Mouse (Mus musculus): ENCODE measurements around the gene Smim27. TPM values are rescaled to one million over a fixed set of nuclear protein-coding genes. Genes with fewer than 3 reads are reported as not detected.
"Not testable (repeated sequence)": the region's sequence is repeated elsewhere in the genome, so short reads cannot be mapped to it uniquely, and the experiment has no call there.

Gene Smim27
- polyA plus RNA-seq, 1 experiment from 2014 or later = 28.8 TPM

DNA sequence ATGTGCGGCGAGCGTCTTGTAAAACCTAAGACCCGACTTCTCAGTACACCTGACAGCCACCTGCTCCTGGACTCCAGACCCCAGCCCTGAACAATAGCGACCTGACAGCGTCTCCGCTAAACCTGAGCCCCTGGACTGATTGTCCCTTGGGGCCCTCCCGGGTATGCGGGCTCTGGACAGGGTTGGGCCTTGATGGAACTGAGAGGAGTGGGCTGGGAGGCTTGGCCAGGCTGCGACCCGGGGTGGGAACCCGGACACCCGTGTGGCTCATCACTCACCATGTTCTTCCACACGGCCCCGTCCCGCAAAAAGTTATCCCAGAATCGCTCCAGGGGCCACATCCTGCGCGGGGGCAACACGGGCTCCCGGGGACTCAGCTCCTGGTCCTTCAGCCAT, 9.5 kb downstream of the Smim27 start:
- H3K27ac ChIP-seq (ENCODE audit: low read depth, low read length) = no peak overlapping the region
- peak overlapping the region; percentile 95 for H3K4me2 ChIP-seq (ENCODE audit: low read depth, low read length, severe bottlenecking)
- WGBS = under 1% methylated on average over 21 of the region's 21 CpGs
- H3K9me3 ChIP-seq (ENCODE audit: control insufficient read depth, low read length) = no peaks in the 10 kb centered on the region
- H3K4me3 ChIP-seq (ENCODE audit: low read depth, low read length) = peak overlapping the region; percentile 94
- H3K27me3 ChIP-seq (ENCODE audit: control insufficient read depth, insufficient read depth, low read length) = no peaks in the 10 kb centered on the region
- peaks cover 6% of the 10 kb centered on the region; the same call in 1 of the 2 replicates for H3K4me1 ChIP-seq (replicated peaks; ENCODE audit: control insufficient read depth, insufficient read depth, low read length)
- peak; percentile 76 for ATAC-seq (replicated peaks; ENCODE audit: low FRiP score)
- DNase-seq (ENCODE audit: low spot score) = no peak
- peak overlapping the region; percentile 83 for H3K9ac ChIP-seq (ENCODE audit: low read length)
- H3K36me3 ChIP-seq (ENCODE audit: control insufficient read depth, insufficient read depth, low read length) = no peaks in the 10 kb centered on the region; the same call in 1 of the 2 replicates

DNA sequence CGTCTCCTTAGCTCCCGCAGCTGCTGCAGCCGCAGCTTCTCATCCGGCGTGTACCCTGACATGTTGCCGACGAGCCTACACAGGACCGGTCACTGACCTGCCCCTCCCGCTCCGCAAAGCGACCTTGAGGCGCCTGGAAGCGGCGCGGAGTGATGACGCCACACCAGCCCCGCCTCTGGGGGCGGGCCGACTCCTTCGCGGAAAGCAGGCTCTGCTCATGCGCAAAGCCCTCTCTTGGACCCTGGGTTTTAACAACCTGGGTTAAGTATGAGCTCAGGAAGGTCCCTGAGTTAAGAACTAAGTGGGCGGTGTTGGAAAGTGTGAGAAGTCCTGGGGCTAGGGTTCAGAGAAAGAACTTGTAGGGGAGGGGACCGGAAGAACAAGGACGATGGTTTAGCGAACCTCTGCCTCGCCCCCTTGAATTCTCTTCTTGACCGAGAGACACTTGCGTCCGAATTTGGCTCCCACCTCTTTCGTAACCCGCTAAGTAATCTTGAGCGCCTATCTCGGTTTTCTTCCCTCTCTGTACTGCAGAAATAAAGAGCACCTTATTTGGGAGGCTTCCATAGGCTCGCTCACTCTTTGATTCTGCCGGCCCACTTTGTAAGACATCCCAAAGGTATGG, 10.0 kb downstream of the Smim27 start, which contains the start of gene Ndufb6:
TSS of gene Ndufb6 (minus strand) at position 146 of the 625 bp plus-strand sequence.
- ATAC-seq (replicated peaks; ENCODE audit: low FRiP score) (peak; percentile 98), DNase-seq (ENCODE audit: low spot score) (peak; percentile 98)
- H3K36me3 ChIP-seq (ENCODE audit: control insufficient read depth, insufficient read depth, low read length) = no peaks in the 10 kb centered on the region; the same call in 1 of the 2 replicates
- H3K27ac ChIP-seq (ENCODE audit: low read depth, low read length) = no peak within 1 kb of the TSS; the same call in 1 of the 2 replicates
- peak within 1 kb of the TSS; percentile 83 for H3K9ac ChIP-seq (ENCODE audit: low read length)
- under 1% methylated on average over 36 of the region's 36 CpGs for WGBS
- H3K4me1 ChIP-seq (replicated peaks; ENCODE audit: control insufficient read depth, insufficient read depth, low read length) = peaks cover 6% of the 10 kb centered on the region; the same call in 1 of the 2 replicates
- H3K4me2 ChIP-seq (ENCODE audit: low read depth, low read length, severe bottlenecking) = peak within 1 kb of the TSS; percentile 95
- no peaks in the 10 kb centered on the region for H3K27me3 ChIP-seq (ENCODE audit: control insufficient read depth, insufficient read depth, low read length)
- H3K4me3 ChIP-seq (ENCODE audit: low read depth, low read length) = peak within 1 kb of the TSS; percentile 94
- no peaks in the 10 kb centered on the region for H3K9me3 ChIP-seq (ENCODE audit: control insufficient read depth, low read length)

DNA sequence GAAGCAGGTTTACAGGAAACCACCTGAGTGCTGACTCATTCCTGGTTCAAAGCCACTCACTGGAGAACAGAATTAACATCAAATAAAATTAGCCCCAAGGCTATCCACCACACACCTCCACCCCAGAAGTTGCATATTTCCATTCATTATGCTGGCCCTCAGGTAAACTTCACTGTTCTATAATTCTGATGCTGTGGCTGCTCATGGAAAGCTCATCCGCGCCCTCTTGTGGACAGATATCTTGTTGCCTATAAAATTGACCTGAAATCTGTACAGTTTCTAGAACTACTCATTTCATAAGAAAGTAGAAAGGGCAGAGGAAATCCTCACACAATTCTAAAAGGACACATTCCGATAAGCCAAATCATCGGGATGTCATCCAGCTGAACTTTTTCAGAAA, 16.2 kb downstream of the Smim27 start:
- H3K36me3 ChIP-seq (ENCODE audit: control insufficient read depth, insufficient read depth, low read length) = no peaks in the 10 kb centered on the region
- H3K4me1 ChIP-seq (replicated peaks; ENCODE audit: control insufficient read depth, insufficient read depth, low read length) = no peaks in the 10 kb centered on the region
- no peaks in the 10 kb centered on the region for H3K9me3 ChIP-seq (ENCODE audit: control insufficient read depth, low read length)
- DNase-seq (ENCODE audit: low spot score) (peak; percentile 71), ATAC-seq (replicated peaks; ENCODE audit: low FRiP score) (peak; percentile 51; the same call in 1 of the 2 replicates)
- H3K27me3 ChIP-seq (ENCODE audit: control insufficient read depth, insufficient read depth, low read length) = no peaks in the 10 kb centered on the region
- WGBS = 17% methylated on average over 4 of the region's 4 CpGs
- H3K27ac ChIP-seq (ENCODE audit: low read depth, low read length) = no peak overlapping the region
- H3K4me3 ChIP-seq (ENCODE audit: low read depth, low read length) = no peak overlapping the region
- H3K9ac ChIP-seq (ENCODE audit: low read length) = no peak overlapping the region
- H3K4me2 ChIP-seq (ENCODE audit: low read depth, low read length, severe bottlenecking) = no peak overlapping the region

DNA sequence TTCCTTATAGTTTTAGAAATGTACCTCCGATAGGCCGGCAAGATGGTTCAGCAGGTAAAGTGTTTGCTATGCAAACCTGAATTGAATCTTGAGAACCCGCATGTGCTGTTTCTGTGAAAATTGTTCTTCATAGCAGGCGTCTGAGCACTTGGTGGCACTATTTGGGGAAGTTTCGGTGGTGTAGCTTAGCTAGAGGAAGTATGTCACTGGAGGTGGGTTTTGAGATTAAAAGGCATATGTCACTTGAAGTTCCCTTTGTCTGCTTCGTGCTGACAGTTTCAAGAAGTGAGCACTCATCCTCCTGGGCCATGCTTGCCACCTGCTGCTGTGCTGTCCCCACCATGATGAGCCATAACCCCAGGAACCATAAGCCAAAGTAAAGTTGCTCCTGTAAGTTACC, 18.0 kb downstream of the Smim27 start:
- no peaks in the 10 kb centered on the region for H3K4me1 ChIP-seq (replicated peaks; ENCODE audit: control insufficient read depth, insufficient read depth, low read length)
- no peak overlapping the region for H3K9ac ChIP-seq (ENCODE audit: low read length)
- no peaks in the 10 kb centered on the region for H3K36me3 ChIP-seq (ENCODE audit: control insufficient read depth, insufficient read depth, low read length)
- H3K9me3 ChIP-seq (ENCODE audit: control insufficient read depth, low read length) = no peaks in the 10 kb centered on the region
- no peaks in the 10 kb centered on the region for H3K27me3 ChIP-seq (ENCODE audit: control insufficient read depth, insufficient read depth, low read length)
- H3K4me2 ChIP-seq (ENCODE audit: low read depth, low read length, severe bottlenecking) = no peak overlapping the region
- H3K27ac ChIP-seq (ENCODE audit: low read depth, low read length) = no peak overlapping the region
- 83% methylated on average over 6 of the region's 6 CpGs for WGBS
- no peak overlapping the region for H3K4me3 ChIP-seq (ENCODE audit: low read depth, low read length)
- DNase-seq (ENCODE audit: low spot score) (no peak), ATAC-seq (replicated peaks; ENCODE audit: low FRiP score) (no peak)

DNA sequence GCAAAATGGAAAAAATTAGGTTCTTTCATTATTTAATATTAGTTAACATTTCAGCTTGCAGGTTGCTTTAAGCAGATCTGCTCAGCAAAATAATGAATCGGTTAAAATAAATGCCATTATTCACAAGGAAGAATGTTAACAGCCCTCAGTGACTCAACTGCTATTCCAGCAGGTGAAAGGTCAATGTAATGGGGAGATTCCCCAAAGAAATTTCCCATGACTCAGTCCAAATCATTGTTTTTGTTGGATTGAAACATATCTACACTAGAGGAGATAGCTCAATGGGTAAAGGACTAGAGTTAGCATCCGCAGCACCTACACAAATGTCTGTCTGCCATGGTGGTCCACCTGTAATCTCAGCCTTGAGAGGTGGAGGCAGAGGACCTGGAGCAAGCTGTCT, 19.7 kb downstream of the Smim27 start:
- DNase-seq (ENCODE audit: low spot score) (no peak), ATAC-seq (replicated peaks; ENCODE audit: low FRiP score) (no peak)
- WGBS = 88% methylated on average over 2 of the region's 2 CpGs
- H3K9ac ChIP-seq (ENCODE audit: low read length) = no peak overlapping the region
- H3K4me3 ChIP-seq (ENCODE audit: low read depth, low read length) = no peak overlapping the region
- H3K9me3 ChIP-seq (ENCODE audit: control insufficient read depth, low read length) = no peaks in the 10 kb centered on the region
- H3K36me3 ChIP-seq (ENCODE audit: control insufficient read depth, insufficient read depth, low read length) = no peaks in the 10 kb centered on the region
- no peaks in the 10 kb centered on the region for H3K4me1 ChIP-seq (replicated peaks; ENCODE audit: control insufficient read depth, insufficient read depth, low read length)
- no peak overlapping the region for H3K27ac ChIP-seq (ENCODE audit: low read depth, low read length)
- H3K27me3 ChIP-seq (ENCODE audit: control insufficient read depth, insufficient read depth, low read length) = no peaks in the 10 kb centered on the region
- no peak overlapping the region for H3K4me2 ChIP-seq (ENCODE audit: low read depth, low read length, severe bottlenecking)

DNA sequence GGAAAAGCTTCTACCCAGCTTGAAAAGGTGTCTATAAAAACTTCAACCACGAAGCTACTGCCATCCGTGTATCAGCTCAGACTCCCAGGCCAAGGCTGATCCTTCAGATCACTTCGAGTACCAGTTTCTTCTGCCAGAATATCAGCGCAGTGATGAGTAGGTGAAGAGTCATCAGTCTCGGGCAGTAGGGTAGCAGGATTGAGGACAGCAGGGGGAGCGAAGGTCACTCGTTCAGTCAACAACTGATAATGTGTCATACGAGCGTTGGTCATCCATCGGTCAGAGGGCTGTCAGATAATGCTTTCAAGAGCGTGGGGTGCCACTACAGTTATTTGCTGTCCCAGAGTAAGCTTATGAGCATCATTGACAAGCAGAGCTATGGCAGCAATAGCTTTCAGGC, 22.1 kb downstream of the Smim27 start:
- H3K27ac ChIP-seq (ENCODE audit: low read depth, low read length); H3K4me2 ChIP-seq (ENCODE audit: low read depth, low read length, severe bottlenecking); ATAC-seq (replicated peaks; ENCODE audit: low FRiP score); H3K9me3 ChIP-seq (ENCODE audit: control insufficient read depth, low read length); H3K27me3 ChIP-seq (ENCODE audit: control insufficient read depth, insufficient read depth, low read length); H3K36me3 ChIP-seq (ENCODE audit: control insufficient read depth, insufficient read depth, low read length); H3K4me3 ChIP-seq (ENCODE audit: low read depth, low read length); DNase-seq (ENCODE audit: low spot score); H3K9ac ChIP-seq (ENCODE audit: low read length); H3K4me1 ChIP-seq (replicated peaks; ENCODE audit: control insufficient read depth, insufficient read depth, low read length): not testable (repeated sequence)
- 93% methylated on average over 11 of the region's 11 CpGs for WGBS

DNA sequence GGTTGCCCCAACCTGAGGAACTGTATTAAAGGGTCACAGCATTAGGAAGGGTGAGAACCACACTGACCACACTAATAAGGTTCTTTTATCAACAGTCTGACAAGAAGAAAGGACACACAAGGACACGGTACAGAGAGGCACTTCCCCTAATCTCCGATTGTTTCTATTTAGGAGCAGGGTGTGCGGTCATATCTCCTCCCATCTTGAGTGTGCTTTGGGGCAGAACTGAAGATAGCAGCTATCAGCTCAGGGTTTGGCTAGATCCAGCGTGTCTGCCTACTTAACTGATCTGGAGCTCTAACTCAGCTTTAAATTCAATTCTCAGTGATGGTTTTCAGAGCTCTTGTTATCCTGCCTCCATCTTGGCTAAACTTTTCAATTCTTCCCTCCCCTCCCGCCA, 29.8 kb downstream of the Smim27 start:
- Histone ChIP-seq H3K36me3 (ENCODE audit: control insufficient read depth, insufficient read depth, low read length) (no peaks in the 10 kb centered on the region), H3K4me2 (ENCODE audit: low read depth, low read length, severe bottlenecking) (no peak overlapping the region), H3K9me3 (ENCODE audit: control insufficient read depth, low read length) (no peaks in the 10 kb centered on the region), H3K9ac (ENCODE audit: low read length) (no peak overlapping the region), H3K27ac (ENCODE audit: low read depth, low read length) (no peak overlapping the region), H3K4me1 (replicated peaks; ENCODE audit: control insufficient read depth, insufficient read depth, low read length) (no peaks in the 10 kb centered on the region), H3K27me3 (ENCODE audit: control insufficient read depth, insufficient read depth, low read length) (no peaks in the 10 kb centered on the region), H3K4me3 (ENCODE audit: low read depth, low read length) (no peak overlapping the region)
- DNase-seq (ENCODE audit: low spot score) = no peak
- ATAC-seq (replicated peaks; ENCODE audit: low FRiP score) = no peak
- 87% methylated on average over 5 of the region's 5 CpGs for WGBS

DNA sequence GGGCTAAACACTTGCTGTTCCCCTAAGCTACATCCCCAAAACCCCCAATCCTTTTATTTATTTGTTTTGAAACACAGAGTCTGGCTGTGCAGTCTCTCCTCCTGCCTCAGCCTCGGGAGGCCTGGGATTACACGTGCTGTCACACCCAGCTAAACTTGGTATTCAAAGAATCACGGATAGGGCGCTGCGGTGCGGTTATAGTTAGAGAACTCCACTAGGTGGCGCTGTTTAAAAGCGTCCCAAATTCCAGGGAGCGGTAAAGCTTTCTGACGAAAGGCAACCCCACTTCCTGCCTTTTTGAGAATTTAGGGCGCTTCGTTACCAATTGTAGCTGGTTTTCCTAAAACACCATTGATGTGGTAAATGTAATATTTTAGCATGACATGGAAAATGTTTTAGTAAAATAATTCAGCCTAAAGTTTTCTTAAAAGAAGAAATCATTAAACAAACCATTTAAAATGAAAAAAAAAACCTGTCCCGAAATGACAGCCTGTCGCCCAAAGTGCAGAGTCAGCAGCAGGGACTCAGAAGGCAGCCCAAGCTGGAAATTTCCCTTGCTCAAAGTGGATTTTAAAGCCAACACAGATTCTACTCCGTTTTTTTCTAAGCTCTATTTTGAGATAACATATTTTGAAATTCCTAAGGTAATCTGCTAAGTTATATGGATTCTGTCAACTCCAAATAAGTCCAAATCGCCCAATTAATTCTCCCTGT, 31.9 kb downstream of the Smim27 start:
- 15% methylated on average over 16 of the region's 16 CpGs for WGBS
- Histone ChIP-seq H3K9me3 (ENCODE audit: control insufficient read depth, low read length) (no peaks in the 10 kb centered on the region), H3K4me1 (replicated peaks; ENCODE audit: control insufficient read depth, insufficient read depth, low read length) (no peaks in the 10 kb centered on the region), H3K36me3 (ENCODE audit: control insufficient read depth, insufficient read depth, low read length) (no peaks in the 10 kb centered on the region), H3K9ac (ENCODE audit: low read length) (no peak overlapping the region; the same call in 1 of the 2 replicates), H3K27me3 (ENCODE audit: control insufficient read depth, insufficient read depth, low read length) (no peaks in the 10 kb centered on the region), H3K27ac (ENCODE audit: low read depth, low read length) (no peak overlapping the region), H3K4me3 (ENCODE audit: low read depth, low read length) (no peak overlapping the region; the same call in 1 of the 2 replicates), H3K4me2 (ENCODE audit: low read depth, low read length, severe bottlenecking) (peak overlapping the region; percentile 27; the same call in 1 of the 2 replicates)
- ATAC-seq (replicated peaks; ENCODE audit: low FRiP score) (peak; percentile 89), DNase-seq (ENCODE audit: low spot score) (peak; percentile 86)

Measured in forebrain, embryonic 11.5 days (tissue).